Comparison of ENCODE assay signal across 34 mouse cellular contexts in the genomic region with DNA sequence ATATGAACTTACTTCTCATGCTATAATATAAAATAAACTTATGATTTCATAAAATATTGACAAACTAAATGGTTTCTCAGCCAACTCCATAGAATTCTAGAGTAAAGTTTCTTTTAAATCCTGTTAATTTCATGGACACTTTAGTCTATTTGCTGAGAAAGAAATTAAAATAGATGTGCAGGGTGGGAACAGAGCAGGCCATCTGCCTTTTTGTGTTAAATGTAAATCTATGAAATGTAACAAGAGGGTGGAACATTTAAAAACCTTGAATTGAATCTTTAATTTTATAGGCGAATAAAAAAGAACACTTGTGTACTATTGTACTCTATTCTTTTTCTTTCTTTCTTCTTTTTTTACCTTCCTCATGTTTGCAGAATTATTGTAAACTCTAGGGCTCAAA.
"Had no signal": no experiment of that assay in that cellular context is flagged by ENCODE, and none has a peak within 500 bp of the region (broad histone marks: within the 10 kb centered on the region; RNA-seq: fewer than 3 reads in every experiment).

No protein-coding gene starts in this region.

- H3K27ac ChIP-seq: heart, embryonic 10.5 days; heart, embryonic 13.5 days; heart, embryonic 15.5 days; hindbrain, embryonic 10.5 days; hindbrain, embryonic 12.5 days; hindbrain, embryonic 13.5 days; hindbrain, embryonic 14.5 days; hindbrain, embryonic 15.5 days; hindbrain, postnatal 0 days; intestine, embryonic 15.5 days; kidney, embryonic 15.5 days; kidney, postnatal 0 days; layer of hippocampus, adult 2 months had no signal

- H3K4me3 ChIP-seq: heart, embryonic 10.5 days; heart, embryonic 12.5 days; heart, embryonic 13.5 days; heart, embryonic 15.5 days; hindbrain, embryonic 10.5 days; hindbrain, embryonic 12.5 days; hindbrain, embryonic 13.5 days; hindbrain, embryonic 15.5 days; intestine, embryonic 15.5 days; kidney, embryonic 15.5 days; layer of hippocampus, adult 2 months had no signal

- ATAC-seq: hindbrain, embryonic 16.5 days; hindbrain, postnatal 0 days; inflammation-experienced regulatory T-cells, adult 6 months; intestine, embryonic 15.5 days; intestine, embryonic 16.5 days; intestine, postnatal 0 days had no signal

- DNase-seq: heart, postnatal 10 days; heart, postnatal 14 days; heart, postnatal 36 days; heart, postnatal 4 days; kidney, adult 11 months; kidney, adult 18-20 months; kidney, adult 2 months; kidney, adult 8-10 months; kidney, adult 9 months; kidney, postnatal 10 days; kidney, postnatal 14 days; kidney, postnatal 25 days; kidney, postnatal 36 days; kidney, postnatal 4 days; layer of hippocampus, adult 9-11 months; layer of hippocampus, postnatal 36 days had no signal
